Mouse (Mus musculus): ENCODE measurements at regions not wholly inside any gene's neighbourhood (a gene's known extent, or its start where the extent isn't known, plus 50 kb on each side); places are given as distances from the start of the nearest gene placed in this dataset.

GRCm38 (mm10) chr3:143007047-143007446 lies 125.2 kb upstream of the Pkn2 start:
- no peak overlapping the region for H3K27ac ChIP-seq (ENCODE audit: low read length)
- 86% methylated on average over 3 of the region's 3 CpGs for WGBS
- no peak overlapping the region for H3K4me3 ChIP-seq (ENCODE audit: low read depth, low read length)
- ATAC-seq = no peak
- H3K4me2 ChIP-seq (ENCODE audit: low read length) = no peak overlapping the region
- H3K4me1 ChIP-seq (ENCODE audit: control insufficient read depth, insufficient read depth, low read length) = no peaks in the 10 kb centered on the region
- no peaks in the 10 kb centered on the region for H3K27me3 ChIP-seq (ENCODE audit: control insufficient read depth, insufficient read depth, low read depth, low read length)
- H3K36me3 ChIP-seq (ENCODE audit: control insufficient read depth, insufficient read depth, low read length) = no peaks in the 10 kb centered on the region
- H3K9me3 ChIP-seq (replicated peaks; ENCODE audit: control insufficient read depth, low read length, poor library complexity, severe bottlenecking) = no peaks in the 10 kb centered on the region
- no peak overlapping the region for H3K9ac ChIP-seq (ENCODE audit: low read depth, low read length)

- H3K27me3 ChIP-seq (ENCODE audit: control insufficient read depth, insufficient read depth, low read depth, low read length) = no peaks in the 10 kb centered on the region
- no peaks in the 10 kb centered on the region for H3K36me3 ChIP-seq (ENCODE audit: control insufficient read depth, insufficient read depth, low read length)
- WGBS = 42% methylated on average over 5 of the region's 5 CpGs
- no peaks in the 10 kb centered on the region for H3K4me1 ChIP-seq (ENCODE audit: control insufficient read depth, insufficient read depth, low read length)
- H3K9ac ChIP-seq (ENCODE audit: low read depth, low read length) = no peak overlapping the region
- no peak overlapping the region for H3K27ac ChIP-seq (ENCODE audit: low read length)
- no peaks in the 10 kb centered on the region for H3K9me3 ChIP-seq (replicated peaks; ENCODE audit: control insufficient read depth, low read length, poor library complexity, severe bottlenecking)
- ATAC-seq = no peak
- no peak overlapping the region for H3K4me3 ChIP-seq (ENCODE audit: low read depth, low read length)
- no peak overlapping the region for H3K4me2 ChIP-seq (ENCODE audit: low read length)
Observed at GRCm38 (mm10) chr3:143001952-143002351, 120.1 kb upstream of the Pkn2 start.

- no peaks in the 10 kb centered on the region for H3K4me1 ChIP-seq (ENCODE audit: control insufficient read depth, insufficient read depth, low read length)
- no peak overlapping the region for H3K4me3 ChIP-seq (ENCODE audit: low read depth, low read length)
- H3K27me3 ChIP-seq (ENCODE audit: control insufficient read depth, insufficient read depth, low read depth, low read length) = no peaks in the 10 kb centered on the region
- ATAC-seq = no peak
- no peak overlapping the region for H3K4me2 ChIP-seq (ENCODE audit: low read length)
- H3K27ac ChIP-seq (ENCODE audit: low read length) = no peak overlapping the region
- H3K9ac ChIP-seq (ENCODE audit: low read depth, low read length) = no peak overlapping the region
- no peaks in the 10 kb centered on the region for H3K9me3 ChIP-seq (replicated peaks; ENCODE audit: control insufficient read depth, low read length, poor library complexity, severe bottlenecking)
- H3K36me3 ChIP-seq (ENCODE audit: control insufficient read depth, insufficient read depth, low read length) = no peaks in the 10 kb centered on the region
- WGBS = 45% methylated on average over 3 of the region's 3 CpGs
Observed at GRCm38 (mm10) chr3:142995981-142996743, 114.4 kb upstream of the Pkn2 start.

- H3K4me1 ChIP-seq (ENCODE audit: control insufficient read depth, insufficient read depth, low read length) = no peaks in the 10 kb centered on the region
Observed at GRCm38 (mm10) chr3:142984547-142984946, 102.7 kb upstream of the Pkn2 start.

GRCm38 (mm10) chr3:142981221-142981620 lies 99.4 kb upstream of the Pkn2 start:
- H3K4me1 ChIP-seq (ENCODE audit: control insufficient read depth, insufficient read depth, low read length) = no peaks in the 10 kb centered on the region
- no peaks in the 10 kb centered on the region for H3K9me3 ChIP-seq (replicated peaks; ENCODE audit: control insufficient read depth, low read length, poor library complexity, severe bottlenecking)
- ATAC-seq = no peak
- 70% methylated on average over 3 of the region's 3 CpGs for WGBS
- H3K27ac ChIP-seq (ENCODE audit: low read length) = no peak overlapping the region
- H3K9ac ChIP-seq (ENCODE audit: low read depth, low read length) = no peak overlapping the region
- H3K36me3 ChIP-seq (ENCODE audit: control insufficient read depth, insufficient read depth, low read length) = no peaks in the 10 kb centered on the region
- H3K4me3 ChIP-seq (ENCODE audit: low read depth, low read length) = no peak overlapping the region
- H3K27me3 ChIP-seq (ENCODE audit: control insufficient read depth, insufficient read depth, low read depth, low read length) = no peaks in the 10 kb centered on the region
- no peak overlapping the region for H3K4me2 ChIP-seq (ENCODE audit: low read length)

More at GRCm38 (mm10) chr3:142984547-142984946, 102.7 kb upstream of the Pkn2 start:
- Histone ChIP-seq H3K4me3 (ENCODE audit: low read depth, low read length) (no peak overlapping the region), H3K27me3 (ENCODE audit: control insufficient read depth, insufficient read depth, low read depth, low read length) (no peaks in the 10 kb centered on the region), H3K9me3 (replicated peaks; ENCODE audit: control insufficient read depth, low read length, poor library complexity, severe bottlenecking) (peaks cover 5% of the 10 kb centered on the region; the same call in 1 of the 2 replicates), H3K27ac (ENCODE audit: low read length) (no peak overlapping the region), H3K36me3 (ENCODE audit: control insufficient read depth, insufficient read depth, low read length) (no peaks in the 10 kb centered on the region), H3K9ac (ENCODE audit: low read depth, low read length) (no peak overlapping the region), H3K4me2 (ENCODE audit: low read length) (no peak overlapping the region)
- no peak for ATAC-seq
- WGBS = 84% methylated on average over 5 of the region's 5 CpGs

GRCm38 (mm10) chr3:142979161-142979560 lies 97.4 kb upstream of the Pkn2 start:
- Histone ChIP-seq H3K9ac (ENCODE audit: low read depth, low read length) (no peak overlapping the region), H3K9me3 (replicated peaks; ENCODE audit: control insufficient read depth, low read length, poor library complexity, severe bottlenecking) (no peaks in the 10 kb centered on the region), H3K4me1 (ENCODE audit: control insufficient read depth, insufficient read depth, low read length) (no peaks in the 10 kb centered on the region), H3K27ac (ENCODE audit: low read length) (no peak overlapping the region), H3K27me3 (ENCODE audit: control insufficient read depth, insufficient read depth, low read depth, low read length) (no peaks in the 10 kb centered on the region), H3K4me3 (ENCODE audit: low read depth, low read length) (no peak overlapping the region), H3K4me2 (ENCODE audit: low read length) (no peak overlapping the region), H3K36me3 (ENCODE audit: control insufficient read depth, insufficient read depth, low read length) (no peaks in the 10 kb centered on the region)
- 4% methylated on average over 4 of the region's 4 CpGs for WGBS
- no peak for ATAC-seq

- Histone ChIP-seq H3K36me3 (ENCODE audit: control insufficient read depth, insufficient read depth, low read length) (no peaks in the 10 kb centered on the region), H3K27me3 (ENCODE audit: control insufficient read depth, insufficient read depth, low read depth, low read length) (no peaks in the 10 kb centered on the region), H3K4me1 (ENCODE audit: control insufficient read depth, insufficient read depth, low read length) (no peaks in the 10 kb centered on the region), H3K9me3 (replicated peaks; ENCODE audit: control insufficient read depth, low read length, poor library complexity, severe bottlenecking) (no peaks in the 10 kb centered on the region), H3K9ac (ENCODE audit: low read depth, low read length) (no peak overlapping the region), H3K4me3 (ENCODE audit: low read depth, low read length) (no peak overlapping the region), H3K4me2 (ENCODE audit: low read length) (no peak overlapping the region), H3K27ac (ENCODE audit: low read length) (no peak overlapping the region)
- 81% methylated on average over 7 of the region's 7 CpGs for WGBS
- ATAC-seq = no peak
Observed at GRCm38 (mm10) chr3:142976519-142977394, 95.0 kb upstream of the Pkn2 start.

GRCm38 (mm10) chr3:142975606-142976005 lies 93.8 kb upstream of the Pkn2 start:
- Histone ChIP-seq H3K4me3 (ENCODE audit: low read depth, low read length) (no peak overlapping the region), H3K27ac (ENCODE audit: low read length) (no peak overlapping the region), H3K9me3 (replicated peaks; ENCODE audit: control insufficient read depth, low read length, poor library complexity, severe bottlenecking) (no peaks in the 10 kb centered on the region), H3K4me2 (ENCODE audit: low read length) (no peak overlapping the region), H3K4me1 (ENCODE audit: control insufficient read depth, insufficient read depth, low read length) (no peaks in the 10 kb centered on the region), H3K9ac (ENCODE audit: low read depth, low read length) (no peak overlapping the region), H3K36me3 (ENCODE audit: control insufficient read depth, insufficient read depth, low read length) (no peaks in the 10 kb centered on the region), H3K27me3 (ENCODE audit: control insufficient read depth, insufficient read depth, low read depth, low read length) (no peaks in the 10 kb centered on the region)
- WGBS = 85% methylated on average over 8 of the region's 8 CpGs
- ATAC-seq = no peak

- H3K9ac ChIP-seq (ENCODE audit: low read depth, low read length) = no peak overlapping the region
- H3K4me2 ChIP-seq (ENCODE audit: low read length) = no peak overlapping the region
- no peaks in the 10 kb centered on the region for H3K27me3 ChIP-seq (ENCODE audit: control insufficient read depth, insufficient read depth, low read depth, low read length)
- 73% methylated on average over 2 of the region's 2 CpGs for WGBS
- no peaks in the 10 kb centered on the region for H3K9me3 ChIP-seq (replicated peaks; ENCODE audit: control insufficient read depth, low read length, poor library complexity, severe bottlenecking)
- no peak overlapping the region for H3K4me3 ChIP-seq (ENCODE audit: low read depth, low read length)
- no peak overlapping the region for H3K27ac ChIP-seq (ENCODE audit: low read length)
- no peaks in the 10 kb centered on the region for H3K4me1 ChIP-seq (ENCODE audit: control insufficient read depth, insufficient read depth, low read length)
- no peaks in the 10 kb centered on the region for H3K36me3 ChIP-seq (ENCODE audit: control insufficient read depth, insufficient read depth, low read length)
- no peak for ATAC-seq
Observed at GRCm38 (mm10) chr3:142969501-142969900, 87.7 kb upstream of the Pkn2 start.
